Mouse (Mus musculus): ENCODE results near the gene Plekha5. TPM values are rescaled to one million over a fixed set of nuclear protein-coding genes. Genes with fewer than 3 reads are reported as not detected.

The Plekha5 gene
- polyA plus RNA-seq, 1 experiment from 2014 or later = 72.9 TPM

DNA sequence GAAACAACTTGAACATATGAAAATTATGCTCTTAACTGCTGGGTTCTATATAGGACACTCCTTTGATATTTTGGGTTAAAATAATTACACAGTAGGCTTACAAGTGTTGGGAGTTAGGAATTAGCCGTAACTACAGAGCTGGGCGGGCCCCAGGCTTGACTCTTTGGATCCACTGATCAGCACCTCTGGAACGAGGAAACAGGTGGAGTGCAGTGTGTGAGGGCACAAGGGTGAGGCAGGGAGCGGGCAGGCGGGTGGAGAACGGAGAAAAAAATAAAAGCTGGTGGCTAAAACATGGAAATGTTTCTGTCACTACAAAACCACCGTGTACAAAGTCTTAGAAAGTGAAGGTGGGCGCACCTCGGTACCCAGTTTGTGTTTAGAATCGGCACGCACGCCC is 218.8 kb downstream of the Plekha5 start:
- no peak for DNase-seq (ENCODE audit: low read depth, low spot score)
- in situ Hi-C loops (cut with MboI; ENCODE audit: low pct_unique_long_range_greater_than_20kb) = no loop called here
- ChIA-PET POLR2A (no interaction called here), CTCF (interaction anchor here (1.3 to 1.4 kb wide), 2 partner anchors 16 to 73 kb away, joined by 3 read pairs; no protein-coding TSS in a partner anchor)
- no peaks in the 10 kb centered on the region for H3K27me3 ChIP-seq
- no peak for ATAC-seq
- TF ChIP-seq CTCF (IDR thresholded peaks at IDR 0.05) = no peak

DNA sequence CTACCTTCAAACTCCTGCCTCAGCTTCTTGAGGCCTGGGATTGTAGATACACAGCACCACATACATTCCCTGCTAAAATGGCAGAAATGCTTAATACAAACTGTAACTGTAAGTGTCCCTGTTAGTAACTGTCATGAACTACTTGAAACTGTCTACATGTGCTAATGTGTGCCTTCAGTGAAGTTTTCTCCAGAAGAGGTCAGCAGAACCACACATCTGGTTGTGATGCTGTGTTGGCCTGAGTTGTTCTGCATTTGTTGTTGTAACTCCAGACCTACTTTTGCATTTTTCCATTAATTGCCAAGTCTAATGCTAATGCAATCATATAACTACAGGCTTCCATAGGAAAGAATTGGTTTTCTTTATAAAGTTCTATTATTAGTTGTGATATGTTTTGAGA is 222.1 kb downstream of the Plekha5 start:
- CTCF ChIA-PET = interaction anchor here (1.6 to 2.3 kb wide), 2 partner anchors 9 to 19 kb away, joined by 4 to 6 read pairs; no protein-coding TSS in a partner anchor
- no peak for TF ChIP-seq CTCF (IDR thresholded peaks at IDR 0.05)
- ATAC-seq (no peak), DNase-seq (ENCODE audit: low read depth, low spot score) (no peak)
- POLR2A ChIA-PET = no interaction called here
- in situ Hi-C loops (cut with MboI; ENCODE audit: low pct_unique_long_range_greater_than_20kb) = no loop called here
- no peaks in the 10 kb centered on the region for H3K27me3 ChIP-seq

Other genes starting within 250 kb of the Plekha5 start
- 68.5 TPM for gene Aebp2, start 198.6 kb downstream of the Plekha5 start, polyA plus RNA-seq (2021)